Mouse (Mus musculus): ENCODE results near the gene Rfc2. TPM values are rescaled to one million over a fixed set of nuclear protein-coding genes. Genes with fewer than 3 reads are reported as not detected.
"Not testable (repeated sequence)": the region's sequence is repeated elsewhere in the genome, so short reads cannot be mapped to it uniquely, and the experiment has no call there.

Gene Rfc2
- polyA plus RNA-seq, 1 experiment from 2014 or later: 298 TPM

GRCm38 (mm10) chr5:134639269-134639682 is 58.1 kb downstream of the Rfc2 start, which contains the start of gene Eif4h:
Eif4h (minus strand) TSS chr5:134639490.
- Histone ChIP-seq H3K36me3 (ENCODE audit: control insufficient read depth, insufficient read depth, low read length) (peaks cover 27% of the 10 kb centered on the region), H3K9ac (ENCODE audit: low read length) (peak within 1 kb of the TSS; percentile 99), H3K27ac (ENCODE audit: low read depth) (peak within 1 kb of the TSS; percentile 94), H3K4me1 (replicated peaks; ENCODE audit: control insufficient read depth, insufficient read depth, low read length) (peaks cover 12% of the 10 kb centered on the region), H3K4me3 (ENCODE audit: low read depth, low read length) (peak within 1 kb of the TSS; percentile 97), H3K9me3 (ENCODE audit: control insufficient read depth, low read length) (no peaks in the 10 kb centered on the region), H3K4me2 (ENCODE audit: low read length) (peak within 1 kb of the TSS; percentile 81), H3K27me3 (replicated peaks; ENCODE audit: control insufficient read depth, insufficient read depth, low read length) (no peaks in the 10 kb centered on the region)
- peak; percentile 94 for ATAC-seq (replicated peaks; ENCODE audit: low FRiP score, low TSS enrichment, low read depth)
- WGBS: under 1% methylated on average over 52 of the region's 52 CpGs
- DNase-seq (ENCODE audit: low spot score): peak; percentile 99

- no peak for DNase-seq (ENCODE audit: low spot score)
- no peaks in the 10 kb centered on the region for H3K9me3 ChIP-seq (ENCODE audit: control insufficient read depth, low read length)
- 76% methylated on average over 3 of the region's 3 CpGs for WGBS
Measured at GRCm38 (mm10) chr5:134640371-134640770, 59.2 kb downstream of the Rfc2 start.

GRCm38 (mm10) chr5:134644121-134644520 is 63.0 kb downstream of the Rfc2 start:
- H3K9ac ChIP-seq (ENCODE audit: low read length): no peak overlapping the region
- no peak overlapping the region for H3K4me3 ChIP-seq (ENCODE audit: low read depth, low read length)
- H3K27ac ChIP-seq (ENCODE audit: low read depth): no peak overlapping the region
- WGBS: 67% methylated on average over 1 of the region's 1 CpGs
- no peaks in the 10 kb centered on the region for H3K27me3 ChIP-seq (replicated peaks; ENCODE audit: control insufficient read depth, insufficient read depth, low read length)
- peaks cover 4% of the 10 kb centered on the region for H3K4me1 ChIP-seq (replicated peaks; ENCODE audit: control insufficient read depth, insufficient read depth, low read length)
- H3K4me2 ChIP-seq (ENCODE audit: low read length): no peak overlapping the region
- ATAC-seq (replicated peaks; ENCODE audit: low FRiP score, low TSS enrichment, low read depth) (no peak), DNase-seq (ENCODE audit: low spot score) (no peak)
- H3K9me3 ChIP-seq (ENCODE audit: control insufficient read depth, low read length): no peaks in the 10 kb centered on the region
- H3K36me3 ChIP-seq (ENCODE audit: control insufficient read depth, insufficient read depth, low read length): no peaks in the 10 kb centered on the region

More at GRCm38 (mm10) chr5:134640371-134640770, 59.2 kb downstream of the Rfc2 start:
- Histone ChIP-seq H3K4me3 (ENCODE audit: low read depth, low read length) (no peak overlapping the region), H3K27me3 (replicated peaks; ENCODE audit: control insufficient read depth, insufficient read depth, low read length) (no peaks in the 10 kb centered on the region), H3K4me2 (ENCODE audit: low read length) (no peak overlapping the region), H3K9ac (ENCODE audit: low read length) (no peak overlapping the region), H3K4me1 (replicated peaks; ENCODE audit: control insufficient read depth, insufficient read depth, low read length) (peaks cover 12% of the 10 kb centered on the region), H3K27ac (ENCODE audit: low read depth) (no peak overlapping the region), H3K36me3 (ENCODE audit: control insufficient read depth, insufficient read depth, low read length) (peaks cover 18% of the 10 kb centered on the region)
- ATAC-seq (replicated peaks; ENCODE audit: low FRiP score, low TSS enrichment, low read depth): no peak

- Histone ChIP-seq H3K27ac (ENCODE audit: low read depth) (no peak overlapping the region), H3K9me3 (ENCODE audit: control insufficient read depth, low read length) (no peaks in the 10 kb centered on the region), H3K36me3 (ENCODE audit: control insufficient read depth, insufficient read depth, low read length) (no peaks in the 10 kb centered on the region), H3K4me3 (ENCODE audit: low read depth, low read length) (no peak overlapping the region), H3K4me2 (ENCODE audit: low read length) (no peak overlapping the region), H3K27me3 (replicated peaks; ENCODE audit: control insufficient read depth, insufficient read depth, low read length) (no peaks in the 10 kb centered on the region), H3K9ac (ENCODE audit: low read length) (no peak overlapping the region), H3K4me1 (replicated peaks; ENCODE audit: control insufficient read depth, insufficient read depth, low read length) (peaks cover 2% of the 10 kb centered on the region)
- ATAC-seq (replicated peaks; ENCODE audit: low FRiP score, low TSS enrichment, low read depth) (no peak), DNase-seq (ENCODE audit: low spot score) (no peak)
- WGBS: 36% methylated on average over 8 of the region's 8 CpGs
Measured at GRCm38 (mm10) chr5:134644643-134645118, 63.5 kb downstream of the Rfc2 start.

- WGBS: 67% methylated on average over 4 of the region's 4 CpGs
- ATAC-seq (replicated peaks; ENCODE audit: low FRiP score, low TSS enrichment, low read depth) (no peak), DNase-seq (ENCODE audit: low spot score) (no peak)
- Histone ChIP-seq H3K9me3 (ENCODE audit: control insufficient read depth, low read length) (no peaks in the 10 kb centered on the region), H3K27ac (ENCODE audit: low read depth) (no peak overlapping the region), H3K4me2 (ENCODE audit: low read length) (no peak overlapping the region), H3K36me3 (ENCODE audit: control insufficient read depth, insufficient read depth, low read length) (no peaks in the 10 kb centered on the region), H3K27me3 (replicated peaks; ENCODE audit: control insufficient read depth, insufficient read depth, low read length) (no peaks in the 10 kb centered on the region), H3K9ac (ENCODE audit: low read length) (no peak overlapping the region), H3K4me3 (ENCODE audit: low read depth, low read length) (no peak overlapping the region), H3K4me1 (replicated peaks; ENCODE audit: control insufficient read depth, insufficient read depth, low read length) (no peaks in the 10 kb centered on the region)
Measured at GRCm38 (mm10) chr5:134646461-134646860, 65.3 kb downstream of the Rfc2 start.

GRCm38 (mm10) chr5:134647394-134647793 is 66.2 kb downstream of the Rfc2 start:
- Histone ChIP-seq H3K4me3 (ENCODE audit: low read depth, low read length) (no peak overlapping the region), H3K9ac (ENCODE audit: low read length) (no peak overlapping the region), H3K9me3 (ENCODE audit: control insufficient read depth, low read length) (no peaks in the 10 kb centered on the region), H3K27me3 (replicated peaks; ENCODE audit: control insufficient read depth, insufficient read depth, low read length) (no peaks in the 10 kb centered on the region), H3K36me3 (ENCODE audit: control insufficient read depth, insufficient read depth, low read length) (no peaks in the 10 kb centered on the region), H3K4me2 (ENCODE audit: low read length) (no peak overlapping the region), H3K4me1 (replicated peaks; ENCODE audit: control insufficient read depth, insufficient read depth, low read length) (no peaks in the 10 kb centered on the region), H3K27ac (ENCODE audit: low read depth) (no peak overlapping the region)
- DNase-seq (ENCODE audit: low spot score) (no peak), ATAC-seq (replicated peaks; ENCODE audit: low FRiP score, low TSS enrichment, low read depth) (no peak)
- WGBS: 73% methylated on average over 2 of the region's 2 CpGs

- H3K27me3 ChIP-seq (replicated peaks; ENCODE audit: control insufficient read depth, insufficient read depth, low read length); H3K4me1 ChIP-seq (replicated peaks; ENCODE audit: control insufficient read depth, insufficient read depth, low read length); DNase-seq (ENCODE audit: low spot score); H3K4me3 ChIP-seq (ENCODE audit: low read depth, low read length); H3K36me3 ChIP-seq (ENCODE audit: control insufficient read depth, insufficient read depth, low read length); H3K27ac ChIP-seq (ENCODE audit: low read depth); H3K9ac ChIP-seq (ENCODE audit: low read length); ATAC-seq (replicated peaks; ENCODE audit: low FRiP score, low TSS enrichment, low read depth); H3K4me2 ChIP-seq (ENCODE audit: low read length); H3K9me3 ChIP-seq (ENCODE audit: control insufficient read depth, low read length): not testable (repeated sequence)
- WGBS: 94% methylated on average over 3 of the region's 4 CpGs
Measured at GRCm38 (mm10) chr5:134648976-134649375, 67.8 kb downstream of the Rfc2 start.

GRCm38 (mm10) chr5:134650926-134651325 is 69.8 kb downstream of the Rfc2 start:
- H3K4me3 ChIP-seq (ENCODE audit: low read depth, low read length): no peak overlapping the region
- H3K36me3 ChIP-seq (ENCODE audit: control insufficient read depth, insufficient read depth, low read length): no peaks in the 10 kb centered on the region
- H3K27me3 ChIP-seq (replicated peaks; ENCODE audit: control insufficient read depth, insufficient read depth, low read length): no peaks in the 10 kb centered on the region
- ATAC-seq (replicated peaks; ENCODE audit: low FRiP score, low TSS enrichment, low read depth) (no peak), DNase-seq (ENCODE audit: low spot score) (peak; percentile 70)
- H3K9me3 ChIP-seq (ENCODE audit: control insufficient read depth, low read length): no peaks in the 10 kb centered on the region
- H3K4me1 ChIP-seq (replicated peaks; ENCODE audit: control insufficient read depth, insufficient read depth, low read length): no peaks in the 10 kb centered on the region
- 46% methylated on average over 4 of the region's 5 CpGs for WGBS
- no peak overlapping the region for H3K9ac ChIP-seq (ENCODE audit: low read length)
- H3K27ac ChIP-seq (ENCODE audit: low read depth): no peak overlapping the region
- H3K4me2 ChIP-seq (ENCODE audit: low read length): no peak overlapping the region
